Mouse (Mus musculus): Measurements from ENCODE around the gene Irf8. TPM values are rescaled to one million over a fixed set of nuclear protein-coding genes. Genes with fewer than 3 reads are reported as not detected.

Gene Irf8
- polyA plus RNA-seq, 1 experiment from 2014 or later: 3.9 TPM

DNA sequence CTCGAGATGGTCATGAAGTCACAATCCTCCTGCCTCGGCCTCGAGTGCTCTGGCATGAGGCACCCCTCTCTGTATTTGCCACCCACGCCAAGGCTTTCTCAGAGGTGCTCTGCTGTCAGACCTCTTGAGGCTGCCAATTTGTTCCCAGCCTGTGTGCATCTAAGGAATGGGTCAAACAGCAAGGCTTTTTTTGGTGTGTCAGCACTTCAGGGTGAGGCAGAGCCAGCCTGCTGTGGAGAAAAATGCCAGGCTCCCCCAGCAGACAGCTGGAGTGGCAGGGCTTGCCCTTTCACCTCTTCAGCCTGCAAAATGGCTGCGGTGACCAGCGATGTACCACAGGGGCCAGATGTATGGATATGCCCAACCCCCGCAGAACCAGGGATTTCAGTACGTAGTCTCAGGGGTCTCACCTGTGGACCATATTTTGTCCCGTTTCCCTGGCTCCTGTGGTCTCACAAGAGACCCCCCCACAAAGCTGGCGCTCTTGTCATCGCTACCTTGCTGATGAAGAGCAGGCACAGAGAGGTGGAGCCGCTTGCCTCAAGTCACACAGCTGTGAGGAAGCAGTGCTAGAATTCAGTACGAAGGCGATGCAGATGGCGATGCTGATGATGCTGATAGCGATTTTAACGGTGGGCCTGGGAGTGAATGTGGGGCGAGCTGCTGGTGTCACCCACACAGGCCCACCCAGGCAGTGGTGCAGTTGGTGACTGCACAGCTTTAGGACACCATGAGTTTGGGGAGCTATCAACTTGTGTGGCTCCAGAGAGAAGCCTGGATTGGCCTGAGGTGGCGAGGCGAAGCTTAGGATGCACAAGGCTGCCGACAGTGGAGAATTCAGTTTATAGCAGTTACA lies 15.3 kb downstream of the Irf8 start:
- H3K9me3 ChIP-seq (replicated peaks; ENCODE audit: control insufficient read depth, low read length, poor library complexity, severe bottlenecking): no peaks in the 10 kb centered on the region
- no peaks in the 10 kb centered on the region for H3K36me3 ChIP-seq (ENCODE audit: control insufficient read depth, insufficient read depth, low read length)
- H3K9ac ChIP-seq (ENCODE audit: low read depth, low read length): no peak overlapping the region
- no peaks in the 10 kb centered on the region for H3K4me1 ChIP-seq (ENCODE audit: control insufficient read depth, insufficient read depth, low read length)
- WGBS: 78% methylated on average over 21 of the region's 21 CpGs
- no peak overlapping the region for H3K4me3 ChIP-seq (ENCODE audit: low read depth, low read length)
- no peaks in the 10 kb centered on the region for H3K27me3 ChIP-seq (ENCODE audit: control insufficient read depth, insufficient read depth, low read depth, low read length)
- ATAC-seq: no peak
- H3K27ac ChIP-seq (ENCODE audit: low read length): no peak overlapping the region
- no peak overlapping the region for H3K4me2 ChIP-seq (ENCODE audit: low read length)

DNA sequence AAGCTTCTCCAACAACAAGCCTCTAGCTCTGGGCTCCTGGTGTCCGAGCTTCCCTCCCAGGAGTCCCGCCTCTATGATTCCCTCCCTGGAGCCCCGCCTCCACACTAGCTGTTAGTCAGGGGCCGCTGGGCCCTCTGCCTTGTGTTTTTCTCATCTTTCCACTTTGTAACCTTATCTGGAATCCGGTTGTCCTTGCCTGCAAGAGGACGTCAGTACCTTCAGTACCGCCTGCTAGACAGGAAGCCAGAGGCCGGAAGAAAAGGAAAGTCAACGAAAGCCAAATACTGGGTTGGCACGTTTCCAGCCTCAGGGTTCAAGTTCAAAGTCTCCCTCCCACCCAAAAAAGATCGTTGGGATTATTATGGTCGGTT lies 15.9 kb downstream of the Irf8 start:
- Histone ChIP-seq H3K27ac (ENCODE audit: low read length) (no peak overlapping the region), H3K4me3 (ENCODE audit: low read depth, low read length) (no peak overlapping the region), H3K9me3 (replicated peaks; ENCODE audit: control insufficient read depth, low read length, poor library complexity, severe bottlenecking) (no peaks in the 10 kb centered on the region), H3K36me3 (ENCODE audit: control insufficient read depth, insufficient read depth, low read length) (no peaks in the 10 kb centered on the region), H3K4me2 (ENCODE audit: low read length) (no peak overlapping the region), H3K27me3 (ENCODE audit: control insufficient read depth, insufficient read depth, low read depth, low read length) (no peaks in the 10 kb centered on the region), H3K9ac (ENCODE audit: low read depth, low read length) (no peak overlapping the region), H3K4me1 (ENCODE audit: control insufficient read depth, insufficient read depth, low read length) (no peaks in the 10 kb centered on the region)
- no peak for ATAC-seq
- WGBS: 31% methylated on average over 12 of the region's 12 CpGs

DNA sequence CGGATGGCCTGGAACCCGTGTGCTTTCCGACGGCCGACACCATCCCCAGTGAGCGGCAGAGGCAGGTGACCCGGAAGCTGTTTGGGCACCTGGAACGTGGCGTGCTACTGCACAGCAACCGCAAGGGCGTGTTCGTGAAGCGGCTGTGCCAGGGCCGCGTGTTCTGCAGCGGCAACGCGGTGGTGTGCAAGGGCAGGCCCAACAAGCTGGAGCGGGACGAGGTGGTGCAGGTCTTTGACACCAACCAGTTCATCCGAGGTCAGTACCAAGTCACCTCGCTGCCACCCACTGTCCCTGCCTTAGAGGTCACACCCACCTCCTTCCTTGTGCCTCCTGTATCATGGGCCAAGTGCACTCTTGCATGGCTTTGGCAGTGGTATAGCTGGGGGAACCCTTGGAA lies 17.3 kb downstream of the Irf8 start:
- H3K4me1 ChIP-seq (ENCODE audit: control insufficient read depth, insufficient read depth, low read length): no peaks in the 10 kb centered on the region
- H3K9ac ChIP-seq (ENCODE audit: low read depth, low read length): no peak overlapping the region
- H3K27me3 ChIP-seq (ENCODE audit: control insufficient read depth, insufficient read depth, low read depth, low read length): no peaks in the 10 kb centered on the region
- H3K36me3 ChIP-seq (ENCODE audit: control insufficient read depth, insufficient read depth, low read length): no peaks in the 10 kb centered on the region
- H3K27ac ChIP-seq (ENCODE audit: low read length): no peak overlapping the region
- 94% methylated on average over 22 of the region's 22 CpGs for WGBS
- H3K4me2 ChIP-seq (ENCODE audit: low read length): no peak overlapping the region
- no peak for ATAC-seq
- H3K9me3 ChIP-seq (replicated peaks; ENCODE audit: control insufficient read depth, low read length, poor library complexity, severe bottlenecking): no peaks in the 10 kb centered on the region
- no peak overlapping the region for H3K4me3 ChIP-seq (ENCODE audit: low read depth, low read length)

DNA sequence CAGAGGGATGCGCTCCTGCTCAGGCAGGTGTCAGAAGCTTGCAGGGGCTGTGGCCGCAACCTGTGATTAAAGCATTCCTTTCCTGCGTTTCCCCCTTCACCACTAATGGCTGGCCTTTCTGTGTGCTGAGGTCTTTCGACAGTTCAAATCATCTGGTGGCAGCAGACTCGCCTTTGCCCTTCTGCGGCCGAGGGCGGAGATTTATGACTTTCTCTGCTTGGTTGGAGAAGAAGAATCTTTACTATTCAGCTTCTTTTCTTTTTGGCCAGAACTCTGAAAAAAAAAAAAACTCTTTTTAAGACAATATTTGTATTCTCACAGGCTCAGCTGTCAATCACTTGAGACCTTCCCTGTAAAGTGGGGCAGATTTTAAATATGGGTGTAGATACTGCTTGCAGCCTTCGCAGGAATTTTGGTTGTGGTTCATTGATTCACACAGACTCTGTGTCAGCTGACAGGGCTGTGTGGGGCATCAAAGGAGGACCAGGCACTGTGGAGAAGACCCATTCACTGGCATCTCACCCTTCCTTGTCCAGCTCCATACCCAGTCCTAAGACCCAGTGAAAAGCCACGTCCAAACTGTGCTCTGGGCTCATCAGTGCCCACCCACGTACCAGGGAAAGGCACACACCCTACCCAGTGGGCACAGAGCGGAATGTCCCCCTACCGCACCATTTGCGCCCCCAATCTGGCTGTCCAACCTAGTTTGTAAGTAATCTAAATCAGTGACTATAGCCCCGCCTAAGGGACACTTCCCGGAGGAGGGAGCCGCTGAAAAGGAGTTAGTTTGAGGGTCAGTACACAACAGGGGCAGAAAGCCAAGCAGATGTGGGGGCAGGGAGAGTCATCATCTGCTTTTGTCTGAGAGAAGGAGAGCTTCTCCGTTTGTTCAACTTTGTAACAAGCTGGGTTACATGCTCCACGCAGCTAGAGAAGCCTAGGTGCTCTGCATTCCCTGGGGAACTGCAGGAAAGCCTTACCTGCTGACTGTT lies 19.4 kb downstream of the Irf8 start:
- H3K9ac ChIP-seq (ENCODE audit: low read depth, low read length): no peak overlapping the region
- no peaks in the 10 kb centered on the region for H3K9me3 ChIP-seq (replicated peaks; ENCODE audit: control insufficient read depth, low read length, poor library complexity, severe bottlenecking)
- ATAC-seq: no peak
- H3K4me3 ChIP-seq (ENCODE audit: low read depth, low read length): no peak overlapping the region
- 47% methylated on average over 19 of the region's 19 CpGs for WGBS
- H3K36me3 ChIP-seq (ENCODE audit: control insufficient read depth, insufficient read depth, low read length): no peaks in the 10 kb centered on the region
- no peak overlapping the region for H3K27ac ChIP-seq (ENCODE audit: low read length)
- no peaks in the 10 kb centered on the region for H3K27me3 ChIP-seq (ENCODE audit: control insufficient read depth, insufficient read depth, low read depth, low read length)
- no peaks in the 10 kb centered on the region for H3K4me1 ChIP-seq (ENCODE audit: control insufficient read depth, insufficient read depth, low read length)
- H3K4me2 ChIP-seq (ENCODE audit: low read length): no peak overlapping the region

DNA sequence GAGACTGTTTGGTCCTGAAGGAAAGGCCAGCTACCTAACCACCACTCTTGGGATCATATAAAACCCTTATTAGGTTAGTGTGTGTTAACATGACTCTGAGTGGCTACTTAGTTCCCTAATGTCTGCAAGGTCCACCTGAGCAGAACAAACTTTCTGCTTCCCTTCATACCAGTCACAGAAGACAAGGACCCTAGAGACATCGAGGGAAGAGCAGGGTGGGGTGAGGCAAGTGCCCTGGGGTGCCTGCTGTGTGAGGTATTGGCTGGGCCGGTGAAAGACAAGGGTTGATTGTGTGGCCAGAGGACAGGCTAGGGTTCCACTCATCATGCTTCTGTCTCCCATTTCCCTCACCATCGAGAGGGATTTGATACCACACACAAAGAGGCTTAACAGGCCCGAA lies 21.8 kb downstream of the Irf8 start:
- WGBS: 48% methylated on average over 4 of the region's 4 CpGs
- ATAC-seq: no peak
- Histone ChIP-seq H3K27me3 (ENCODE audit: control insufficient read depth, insufficient read depth, low read depth, low read length) (no peaks in the 10 kb centered on the region), H3K9me3 (replicated peaks; ENCODE audit: control insufficient read depth, low read length, poor library complexity, severe bottlenecking) (no peaks in the 10 kb centered on the region), H3K4me2 (ENCODE audit: low read length) (no peak overlapping the region), H3K4me1 (ENCODE audit: control insufficient read depth, insufficient read depth, low read length) (no peaks in the 10 kb centered on the region), H3K9ac (ENCODE audit: low read depth, low read length) (no peak overlapping the region), H3K27ac (ENCODE audit: low read length) (no peak overlapping the region), H3K4me3 (ENCODE audit: low read depth, low read length) (no peak overlapping the region), H3K36me3 (ENCODE audit: control insufficient read depth, insufficient read depth, low read length) (no peaks in the 10 kb centered on the region)

DNA sequence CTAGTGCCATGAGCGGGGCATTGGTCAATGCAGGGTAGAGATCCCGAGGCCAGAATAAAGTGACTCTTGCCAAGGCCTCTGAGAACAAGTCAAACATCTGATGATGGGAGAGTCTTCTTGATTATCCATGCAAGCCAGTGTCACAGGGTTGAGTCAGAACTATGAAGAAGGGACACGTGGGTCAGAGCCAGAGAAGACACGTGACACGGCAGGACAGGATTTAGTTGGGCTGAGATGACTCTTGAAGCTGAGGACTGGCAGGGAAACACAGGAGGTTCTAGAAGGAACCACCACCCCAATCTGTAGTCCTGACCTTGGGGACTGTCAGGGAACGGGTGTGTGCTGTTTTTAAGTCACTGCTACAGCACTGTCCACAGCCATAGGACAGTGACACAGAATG lies 23.7 kb downstream of the Irf8 start:
- Histone ChIP-seq H3K4me1 (ENCODE audit: control insufficient read depth, insufficient read depth, low read length) (no peaks in the 10 kb centered on the region), H3K27ac (ENCODE audit: low read length) (no peak overlapping the region), H3K9ac (ENCODE audit: low read depth, low read length) (no peak overlapping the region), H3K27me3 (ENCODE audit: control insufficient read depth, insufficient read depth, low read depth, low read length) (no peaks in the 10 kb centered on the region), H3K36me3 (ENCODE audit: control insufficient read depth, insufficient read depth, low read length) (no peaks in the 10 kb centered on the region), H3K4me2 (ENCODE audit: low read length) (no peak overlapping the region), H3K4me3 (ENCODE audit: low read depth, low read length) (no peak overlapping the region), H3K9me3 (replicated peaks; ENCODE audit: control insufficient read depth, low read length, poor library complexity, severe bottlenecking) (no peaks in the 10 kb centered on the region)
- WGBS: 88% methylated on average over 6 of the region's 6 CpGs
- ATAC-seq: no peak

DNA sequence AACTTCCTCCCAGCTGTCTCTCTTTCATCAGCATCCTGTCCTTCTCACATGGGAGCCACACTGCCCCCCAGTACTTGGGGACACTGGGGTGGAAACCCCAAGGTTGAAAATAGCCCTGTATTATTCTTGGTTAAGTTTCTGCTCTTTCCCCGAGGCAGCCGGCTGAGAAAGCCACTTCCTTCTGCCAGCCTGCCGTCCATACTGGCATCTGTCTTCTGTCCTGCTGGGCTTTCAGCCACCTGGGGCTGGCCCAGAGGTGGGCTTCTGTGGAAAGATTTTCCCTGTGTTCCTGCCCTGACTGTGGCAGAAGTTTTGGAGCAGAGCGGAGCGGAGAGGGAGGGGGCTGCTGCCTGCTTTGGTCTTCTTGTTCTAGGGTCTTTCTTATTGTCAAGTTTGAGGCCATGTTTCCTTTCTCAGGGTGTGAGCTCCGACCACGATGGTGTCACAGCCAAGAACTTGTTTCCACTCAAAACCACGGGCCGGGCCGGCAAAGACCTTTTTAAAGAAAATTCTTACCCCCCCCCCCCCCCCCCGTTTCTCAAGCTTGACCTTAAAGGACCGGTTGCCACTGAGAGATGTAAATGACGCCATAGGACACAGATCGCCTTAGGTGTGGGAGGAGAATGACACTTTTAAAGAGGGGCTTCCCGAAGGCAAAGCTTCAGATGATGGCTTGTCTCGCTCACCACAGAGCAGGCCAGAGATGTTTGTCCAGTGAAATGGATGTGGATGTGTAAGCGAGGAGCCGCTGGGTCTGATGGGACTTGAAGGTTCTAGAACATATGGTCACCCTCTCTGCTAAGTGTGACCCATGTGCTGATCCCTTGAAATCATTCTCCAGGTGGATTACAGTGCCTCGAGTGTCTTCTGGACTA lies 24.4 kb downstream of the Irf8 start:
- H3K9me3 ChIP-seq (replicated peaks; ENCODE audit: control insufficient read depth, low read length, poor library complexity, severe bottlenecking): no peaks in the 10 kb centered on the region
- no peak for ATAC-seq
- 85% methylated on average over 19 of the region's 19 CpGs for WGBS

DNA sequence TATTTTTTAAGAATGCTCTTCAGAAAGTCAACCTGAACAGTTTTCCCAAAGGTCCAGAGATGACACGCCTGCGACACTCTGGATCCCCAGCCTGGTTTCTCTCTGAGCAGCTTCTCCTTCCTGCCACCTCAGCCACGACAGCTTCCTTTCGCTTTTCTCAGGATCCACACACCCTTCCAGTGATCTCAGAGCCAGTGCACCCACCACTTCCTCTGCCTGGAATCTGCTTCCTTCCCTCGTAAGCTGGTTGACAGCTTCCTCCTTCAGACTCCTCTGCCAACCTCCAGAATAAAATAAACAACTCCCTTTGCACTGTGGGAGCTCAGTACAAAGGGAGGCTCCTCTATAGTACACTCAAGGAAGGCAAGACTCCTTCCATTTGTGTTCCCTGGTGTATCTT lies 27.1 kb downstream of the Irf8 start:
- no peaks in the 10 kb centered on the region for H3K27me3 ChIP-seq (ENCODE audit: control insufficient read depth, insufficient read depth, low read depth, low read length)
- WGBS: 79% methylated on average over 5 of the region's 5 CpGs

More for the DNA sequence above, 24.4 kb downstream of the Irf8 start:
- Histone ChIP-seq H3K27ac (ENCODE audit: low read length) (no peak overlapping the region), H3K27me3 (ENCODE audit: control insufficient read depth, insufficient read depth, low read depth, low read length) (no peaks in the 10 kb centered on the region), H3K4me2 (ENCODE audit: low read length) (no peak overlapping the region), H3K9ac (ENCODE audit: low read depth, low read length) (no peak overlapping the region), H3K36me3 (ENCODE audit: control insufficient read depth, insufficient read depth, low read length) (no peaks in the 10 kb centered on the region), H3K4me1 (ENCODE audit: control insufficient read depth, insufficient read depth, low read length) (no peaks in the 10 kb centered on the region), H3K4me3 (ENCODE audit: low read depth, low read length) (no peak overlapping the region)

More for the DNA sequence above, 27.1 kb downstream of the Irf8 start:
- H3K9ac ChIP-seq (ENCODE audit: low read depth, low read length): no peak overlapping the region
- no peak overlapping the region for H3K4me3 ChIP-seq (ENCODE audit: low read depth, low read length)
- no peak overlapping the region for H3K27ac ChIP-seq (ENCODE audit: low read length)
- ATAC-seq: no peak
- no peaks in the 10 kb centered on the region for H3K4me1 ChIP-seq (ENCODE audit: control insufficient read depth, insufficient read depth, low read length)
- H3K4me2 ChIP-seq (ENCODE audit: low read length): no peak overlapping the region
- no peaks in the 10 kb centered on the region for H3K36me3 ChIP-seq (ENCODE audit: control insufficient read depth, insufficient read depth, low read length)
- no peaks in the 10 kb centered on the region for H3K9me3 ChIP-seq (replicated peaks; ENCODE audit: control insufficient read depth, low read length, poor library complexity, severe bottlenecking)
